Mouse (Mus musculus) adrenal gland, postnatal 4 days (tissue): ENCODE measurements around the gene Adipor2. TPM values are rescaled to one million over a fixed set of nuclear protein-coding genes. Genes with fewer than 3 reads are reported as not detected.

Experiments
- DNase-seq, 2 experiments: peaks; one replicate each; pipeline ENCODE4 v3.0.0; 2021 to 2022; ENCODE audit warnings: low spot score in 2 of 2, mixed read lengths in 2 of 2
- total RNA-seq, 2 experiments: library from RNA; stranded (reverse); gene quantifications; 2 replicates each; pipeline ENCODE4 v1.2.3; 2021

Adipor2 gene
- total RNA-seq, 2 experiments from 2014 or later = 141 to 151 TPM

- no peak for DNase-seq
These were observed 11.1 kb upstream of the Adipor2 start for GRCm38 (mm10) chr6:119428611-119429010.

- no peak for DNase-seq
These were observed 3.5 kb upstream of the Adipor2 start for GRCm38 (mm10) chr6:119421001-119421400.

GRCm38 (mm10) chr6:119420357-119420756 is 2.9 kb upstream of the Adipor2 start:
- DNase-seq = no peak

GRCm38 (mm10) chr6:119419412-119419811 is 1.9 kb upstream of the Adipor2 start:
- no peak for DNase-seq

GRCm38 (mm10) chr6:119418392-119419251 is 1.1 kb upstream of the Adipor2 start:
- DNase-seq = no peak

- DNase-seq = no peak
These were observed 317 bp upstream of the Adipor2 start for GRCm38 (mm10) chr6:119417821-119418220.

- DNase-seq = no peak
These were observed 861 bp downstream of the Adipor2 start for GRCm38 (mm10) chr6:119416643-119417042.

GRCm38 (mm10) chr6:119414262-119415043 is 3.1 kb downstream of the Adipor2 start:
- DNase-seq = no peak

GRCm38 (mm10) chr6:119412588-119412987 is 4.9 kb downstream of the Adipor2 start:
- DNase-seq = no peak

GRCm38 (mm10) chr6:119411511-119411910 is 6.0 kb downstream of the Adipor2 start:
- no peak for DNase-seq

- DNase-seq = no peak
These were observed 7.7 kb downstream of the Adipor2 start for GRCm38 (mm10) chr6:119409766-119410165.

GRCm38 (mm10) chr6:119408582-119408981 is 8.9 kb downstream of the Adipor2 start:
- DNase-seq = no peak

GRCm38 (mm10) chr6:119407818-119408217 is 9.7 kb downstream of the Adipor2 start:
- no peak for DNase-seq

- no peak for DNase-seq
These were observed 11.0 kb downstream of the Adipor2 start for GRCm38 (mm10) chr6:119406528-119406927.

- no peak for DNase-seq
These were observed 12.2 kb downstream of the Adipor2 start for GRCm38 (mm10) chr6:119405310-119405709.

GRCm38 (mm10) chr6:119404854-119405253 is 12.7 kb downstream of the Adipor2 start:
- no peak for DNase-seq

- no peak for DNase-seq
These were observed 14.5 kb downstream of the Adipor2 start for GRCm38 (mm10) chr6:119402976-119403375.

GRCm38 (mm10) chr6:119401545-119402304 is 15.8 kb downstream of the Adipor2 start:
- no peak for DNase-seq

- DNase-seq = no peak
These were observed 16.9 kb downstream of the Adipor2 start for GRCm38 (mm10) chr6:119400649-119401048.

GRCm38 (mm10) chr6:119399371-119399770 is 18.1 kb downstream of the Adipor2 start:
- DNase-seq = no peak

- peak; percentile 38 to 61 for DNase-seq
These were observed 21.2 kb downstream of the Adipor2 start for GRCm38 (mm10) chr6:119396309-119396634.
